Mouse (Mus musculus) cortical plate, adult 2 months (tissue): ENCODE results near the gene Dnhd1.

ENCODE experiments used
- CTCF ChIP-seq: fragments of 200-500 bp; IDR thresholded peaks from 2 replicates; pipeline ENCODE4 v1.5.1; 2011; ENCODE audit warnings: mild to moderate bottlenecking, control low read depth, low read length; ENCODE audit not compliant: insufficient read depth; ENCODE audit errors: extremely low read depth
- POLR2A ChIP-seq: fragments of 200-500 bp; IDR thresholded peaks from 2 replicates; pipeline ENCODE4 v1.6.1; 2011; ENCODE audit warnings: mild to moderate bottlenecking, low read length, control low read depth; ENCODE audit not compliant: insufficient read depth; ENCODE audit errors: extremely low read depth

DNA sequence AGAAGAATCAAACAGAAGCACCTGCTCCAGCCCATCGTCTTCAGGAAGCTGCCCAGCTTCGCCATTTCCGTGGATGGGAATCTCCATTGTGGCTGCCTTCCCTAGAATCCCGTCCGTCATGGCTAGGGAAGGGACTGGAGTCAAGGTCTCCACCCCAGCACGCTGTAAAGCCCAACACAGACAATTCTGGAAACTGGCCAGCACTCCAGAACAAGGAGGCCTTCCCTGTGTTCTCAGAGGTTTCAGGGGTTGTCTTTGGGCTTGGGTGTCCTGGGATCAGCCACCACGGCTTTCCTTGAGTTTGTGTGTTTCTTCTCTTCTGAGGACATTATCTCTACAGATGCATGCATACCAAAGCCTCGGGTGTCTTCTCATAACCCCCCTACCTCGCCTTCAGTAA lies 11.3 kb upstream of the Dnhd1 start:
- no peak for TF ChIP-seq POLR2A
- no peak for TF ChIP-seq CTCF
